Mouse (Mus musculus) embryo, embryonic 11.5 days (tissue): ENCODE results near the gene Hs1bp3.

Experiments used
- DNase-seq: peaks from one replicate; pipeline ENCODE4 v3.0.0-alpha.2; 2012; ENCODE audit warnings: low read depth, low spot score

The Hs1bp3 gene

GRCm38 (mm10) chr12:8301841-8302431 is 11.3 kb upstream of the Hs1bp3 start, which contains the start of gene Gdf7:
Gdf7 (minus strand) TSS chr12:8301954.
- no peak for DNase-seq

- DNase-seq = no peak
Measured at GRCm38 (mm10) chr12:8305258-8305657, 8.0 kb upstream of the Hs1bp3 start.

GRCm38 (mm10) chr12:8306432-8306831 is 6.8 kb upstream of the Hs1bp3 start:
- peak; percentile 56 for DNase-seq

- DNase-seq = no peak
Measured at GRCm38 (mm10) chr12:8306910-8307309, 6.3 kb upstream of the Hs1bp3 start.

GRCm38 (mm10) chr12:8310992-8311391 is 2.2 kb upstream of the Hs1bp3 start:
- no peak for DNase-seq

- no peak for DNase-seq
Measured at GRCm38 (mm10) chr12:8312266-8312665, 966 bp upstream of the Hs1bp3 start.

GRCm38 (mm10) chr12:8313773-8314172 is 541 bp downstream of the Hs1bp3 start:
- DNase-seq = no peak

- no peak for DNase-seq
Measured at GRCm38 (mm10) chr12:8316541-8316940, 3.3 kb downstream of the Hs1bp3 start.

- DNase-seq = peak; percentile 52
Measured at GRCm38 (mm10) chr12:8320084-8320713, 7.0 kb downstream of the Hs1bp3 start.

- no peak for DNase-seq
Measured at GRCm38 (mm10) chr12:8321506-8321905, 8.3 kb downstream of the Hs1bp3 start.

- DNase-seq = no peak
Measured at GRCm38 (mm10) chr12:8324086-8324485, 10.9 kb downstream of the Hs1bp3 start.

- DNase-seq = no peak
Measured at GRCm38 (mm10) chr12:8325245-8325942, 12.2 kb downstream of the Hs1bp3 start.

- DNase-seq = no peak
Measured at GRCm38 (mm10) chr12:8325943-8326522, 12.8 kb downstream of the Hs1bp3 start.

- DNase-seq = peak; percentile 90
Measured at GRCm38 (mm10) chr12:8326825-8327674, 13.8 kb downstream of the Hs1bp3 start.

GRCm38 (mm10) chr12:8327675-8328053 is 14.4 kb downstream of the Hs1bp3 start:
- DNase-seq = no peak

- no peak for DNase-seq
Measured at GRCm38 (mm10) chr12:8329236-8329635, 16.0 kb downstream of the Hs1bp3 start.

GRCm38 (mm10) chr12:8331489-8332173 is 18.4 kb downstream of the Hs1bp3 start:
- DNase-seq = no peak

GRCm38 (mm10) chr12:8332174-8332542 is 18.9 kb downstream of the Hs1bp3 start:
- DNase-seq = no peak

GRCm38 (mm10) chr12:8333617-8334016 is 20.4 kb downstream of the Hs1bp3 start:
- DNase-seq = no peak

- no peak for DNase-seq
Measured at GRCm38 (mm10) chr12:8334261-8334660, 21.0 kb downstream of the Hs1bp3 start.

- no peak for DNase-seq
Measured at GRCm38 (mm10) chr12:8335503-8335902, 22.3 kb downstream of the Hs1bp3 start.
